Mouse (Mus musculus) CH12.LX (cell line): ENCODE data around the gene Pak2. TPM values are rescaled to one million over a fixed set of nuclear protein-coding genes. Genes with fewer than 3 reads are reported as not detected.

Source experiments
- DNase-seq: peaks from one replicate; pipeline ENCODE4 v3.0.0-alpha.2; 2013; ENCODE audit errors: extremely low read depth
- H3K27ac ChIP-seq: 2 replicates; pipeline ENCODE4 v1.5.1; 2012; ENCODE audit warnings: low read depth, mild to moderate bottlenecking, control low read depth, moderate library complexity; ENCODE audit not compliant: insufficient read depth
- H3K27me3 ChIP-seq: replicated peaks from 2 replicates; pipeline ENCODE3; 2012; ENCODE audit warnings: inconsistent platforms
- H3K36me3 ChIP-seq, 2 experiments: replicated peaks in 1 of 2; 2 replicates each; pipeline versions ENCODE3 to v1.6.1; 2012; ENCODE audit warnings: inconsistent platforms in 1 of 2, low read length in 1 of 2, mild to moderate bottlenecking in 1 of 2, mixed read lengths in 1 of 2, moderate library complexity in 1 of 2; ENCODE audit not compliant: control insufficient read depth in 1 of 2, insufficient read depth in 1 of 2
- H3K4me1 ChIP-seq, 2 experiments: 2 replicates each; pipeline ENCODE4 v1.6.1; 2012; ENCODE audit warnings: inconsistent platforms in 1 of 2, moderate library complexity in 1 of 2; ENCODE audit not compliant: insufficient read depth in 2 of 2, control insufficient read depth in 1 of 2
- H3K4me2 ChIP-seq: 2 replicates; pipeline ENCODE4 v1.6.1; 2012; ENCODE audit warnings: low read depth, mild to moderate bottlenecking, control low read depth; ENCODE audit not compliant: poor library complexity, insufficient read depth, severe bottlenecking
- H3K4me3 ChIP-seq, 3 experiments: fragments of 150-350 bp in 1 of 3; sonication (generic) in 1 of 3; replicated peaks in 1 of 3; 2 replicates each; pipeline versions ENCODE3 to v1.5.1; 2011 to 2012; ENCODE audit warnings: low read depth in 2 of 3, low read length in 2 of 3, mild to moderate bottlenecking in 2 of 3, moderate library complexity in 2 of 3, control low read depth in 1 of 3, improper control_type of control experiment in 1 of 3, inconsistent platforms in 1 of 3, mixed read lengths in 1 of 3; ENCODE audit not compliant: poor library complexity in 1 of 3
- H3K79me2 ChIP-seq: replicated peaks from 2 replicates; pipeline ENCODE4 v1.6.1; 2012; ENCODE audit warnings: mild to moderate bottlenecking, moderate library complexity; ENCODE audit not compliant: control insufficient read depth, poor library complexity, insufficient read depth, severe bottlenecking; ENCODE audit errors: extremely low read depth
- H3K9ac ChIP-seq: 2 replicates; pipeline ENCODE4 v1.6.1; 2012; ENCODE audit warnings: low read depth, mild to moderate bottlenecking, control low read depth, moderate library complexity; ENCODE audit not compliant: insufficient read depth
- H3K9me3 ChIP-seq: replicated peaks from 2 replicates; pipeline ENCODE3; 2012; ENCODE audit warnings: low read length, inconsistent platforms, mixed read lengths
- BHLHE40 ChIP-seq: IDR thresholded peaks from 2 replicates; pipeline ENCODE4 v1.6.1; 2011; ENCODE audit warnings: mild to moderate bottlenecking, low read depth, low read length, improper control_type of control experiment
- CTCF ChIP-seq, 2 experiments: IDR thresholded peaks in 1 of 2; conservative IDR thresholded peaks in 1 of 2; 2 replicates each; pipeline ENCODE4 v1.5.1; 2011 to 2012; ENCODE audit warnings: low read depth in 2 of 2, low read length in 2 of 2, improper control_type of control experiment in 1 of 2, inconsistent platforms in 1 of 2, mild to moderate bottlenecking in 1 of 2, moderate library complexity in 1 of 2
- ETS1 ChIP-seq: conservative IDR thresholded peaks from 2 replicates; pipeline ENCODE4 v1.6.1; 2012; ENCODE audit warnings: low read depth, mild to moderate bottlenecking, inconsistent platforms, low read length, improper control_type of control experiment, moderate library complexity
- GABPA ChIP-seq: IDR thresholded peaks from 2 replicates; pipeline ENCODE4 v1.6.1; 2012; ENCODE audit warnings: low read depth, low read length, improper control_type of control experiment, inconsistent platforms; ENCODE audit not compliant: insufficient replicate concordance
- IRF4 ChIP-seq: IDR thresholded peaks from 2 replicates; pipeline ENCODE4 v1.6.1; 2014; ENCODE audit warnings: low read depth, mild to moderate bottlenecking, inconsistent platforms, low read length, improper control_type of control experiment
- JUN ChIP-seq: IDR thresholded peaks from 2 replicates; pipeline ENCODE4 v1.6.1; 2011; ENCODE audit warnings: low read depth, mild to moderate bottlenecking, low read length, improper control_type of control experiment, moderate library complexity; ENCODE audit not compliant: insufficient read depth
- JUND ChIP-seq: conservative IDR thresholded peaks from 2 replicates; pipeline ENCODE4 v1.6.1; 2011; ENCODE audit warnings: low read depth, low read length, improper control_type of control experiment
- MAX ChIP-seq: IDR thresholded peaks from 2 replicates; pipeline ENCODE4 v1.6.1; 2011; ENCODE audit warnings: low read length, improper control_type of control experiment
- MEF2A ChIP-seq: IDR thresholded peaks from 2 replicates; pipeline ENCODE4 v1.6.1; 2014; ENCODE audit warnings: low read depth, mild to moderate bottlenecking, inconsistent platforms, low read length, improper control_type of control experiment, borderline replicate concordance
- NELFE ChIP-seq: IDR thresholded peaks from 2 replicates; pipeline ENCODE4 v1.6.1; 2011; ENCODE audit warnings: low read depth, low read length, improper control_type of control experiment
- POLR2A ChIP-seq: IDR thresholded peaks from 2 replicates; pipeline ENCODE4 v1.6.1; 2011; ENCODE audit warnings: low read depth, mild to moderate bottlenecking, improper control_type of control experiment, low read length
- POLR2AphosphoS2 ChIP-seq: IDR thresholded peaks from 2 replicates; pipeline ENCODE4 v1.6.1; 2011; ENCODE audit warnings: low read depth, low read length, improper control_type of control experiment
- RAD21 ChIP-seq: IDR thresholded peaks from 2 replicates; pipeline ENCODE4 v1.6.1; 2011; ENCODE audit warnings: low read depth, mild to moderate bottlenecking, low read length, improper control_type of control experiment, moderate library complexity
- TBP ChIP-seq: conservative IDR thresholded peaks from 2 replicates; pipeline ENCODE4 v1.6.1; 2011; ENCODE audit warnings: low read depth, low read length, improper control_type of control experiment
- USF1 ChIP-seq: IDR thresholded peaks from 2 replicates; pipeline ENCODE4 v1.6.1; 2014; ENCODE audit warnings: low read depth, mild to moderate bottlenecking, inconsistent platforms, low read length, improper control_type of control experiment
- ZKSCAN1 ChIP-seq: IDR thresholded peaks from 2 replicates; pipeline ENCODE4 v1.6.1; 2012; ENCODE audit warnings: low read depth, inconsistent platforms, low read length, improper control_type of control experiment, borderline replicate concordance
- ZMIZ1 ChIP-seq: IDR thresholded peaks from 2 replicates; pipeline ENCODE4 v1.6.1; 2012; ENCODE audit warnings: low read depth, mild to moderate bottlenecking, inconsistent platforms, low read length, improper control_type of control experiment
- dilution Hi-C: fragments of 300-500 bp; cut with MboI; formaldehyde crosslinking; loops from 2 replicates; pipeline ENCODE4 v1.14.3; 2020; ENCODE audit warnings: low sequenced_read_pairs; ENCODE audit not compliant: extremely low pct_unique_long_range_greater_than_20kb, extremely low pct_ligation_motif_present
- in situ Hi-C: fragments of 300-500 bp; cut with MboI; formaldehyde crosslinking; loops from 3 replicates; pipeline ENCODE4 v1.14.3; 2019; ENCODE audit warnings: low sequenced_read_pairs, low pct_ligation_motif_present, low pct_unique_long_range_greater_than_20kb, mixed read lengths
- polyA plus RNA-seq: library from polyadenylated mRNA; unstranded; fragments of >175 nt; gene quantifications from 2 replicates; pipeline ENCODE4 v1.2.1, GENCODE M21; 2012; ENCODE audit warnings: low read depth; ENCODE audit not compliant: insufficient read length
- total RNA-seq, 2 experiments: library from RNA; depleted of rRNA; stranded (reverse); fragments of 300-350 nt in 1 of 2; fragments of >200 nt in 1 of 2; gene quantifications; 2 replicates each; pipeline ENCODE4 v1.2.3; 2012 to 2014

Pak2 gene
- total and polyA plus RNA-seq, 3 experiments = 37.2 to 79.7 (median 73.1) TPM

DNA sequence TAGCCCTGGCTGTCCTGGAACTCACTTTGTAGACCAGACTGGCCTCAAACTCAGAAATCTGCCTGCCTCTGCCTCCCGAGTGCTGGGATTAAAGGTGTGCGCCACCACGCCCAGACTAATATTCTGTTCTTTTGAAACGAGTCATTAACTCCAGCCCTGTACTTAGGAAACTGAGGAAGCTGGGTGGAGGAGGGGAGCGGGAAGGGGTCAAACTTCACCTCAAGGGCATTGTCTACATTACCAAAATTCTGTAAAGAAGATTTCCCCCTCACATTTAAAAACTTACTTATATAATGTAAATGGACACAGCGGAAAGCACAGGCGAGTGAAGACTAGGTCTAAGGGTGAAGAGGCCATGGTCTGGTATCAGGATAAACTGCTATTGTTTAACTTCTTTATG lies 44.9 kb upstream of the Pak2 start:
- H3K9ac ChIP-seq = peak overlapping the region; percentile 21; the same call in 1 of the 2 replicates
- H3K4me3 ChIP-seq = peak overlapping the region in 1 of 3 experiments; percentile 23
- H3K4me2 ChIP-seq = peak overlapping the region; percentile 92
- in situ Hi-C loops = no loop called here
- DNase-seq = no peak
- no peaks in the 10 kb centered on the region for H3K27me3 ChIP-seq
- H3K27ac ChIP-seq = peak overlapping the region; percentile 79; the same call in 1 of the 2 replicates
- TF ChIP-seq NELFE = no peak
- TF ChIP-seq POLR2A = no peak
- no peak for TF ChIP-seq USF1
- no peak for TF ChIP-seq JUN
- TF ChIP-seq GABPA = no peak
- no peak for TF ChIP-seq RAD21
- no peak for TF ChIP-seq ETS1
- TF ChIP-seq ZMIZ1 = no peak
- no peak for TF ChIP-seq JUND
- no peak for TF ChIP-seq ZKSCAN1
- TF ChIP-seq BHLHE40 = no peak
- peaks cover 17 to 52% of the 10 kb centered on the region in 2 experiments for H3K4me1 ChIP-seq
- peaks cover 0 to 3% of the 10 kb centered on the region in 2 experiments for H3K36me3 ChIP-seq
- no peaks in the 10 kb centered on the region for H3K9me3 ChIP-seq
- dilution Hi-C loops = no loop called here
- H3K79me2 ChIP-seq = no peaks in the 10 kb centered on the region

DNA sequence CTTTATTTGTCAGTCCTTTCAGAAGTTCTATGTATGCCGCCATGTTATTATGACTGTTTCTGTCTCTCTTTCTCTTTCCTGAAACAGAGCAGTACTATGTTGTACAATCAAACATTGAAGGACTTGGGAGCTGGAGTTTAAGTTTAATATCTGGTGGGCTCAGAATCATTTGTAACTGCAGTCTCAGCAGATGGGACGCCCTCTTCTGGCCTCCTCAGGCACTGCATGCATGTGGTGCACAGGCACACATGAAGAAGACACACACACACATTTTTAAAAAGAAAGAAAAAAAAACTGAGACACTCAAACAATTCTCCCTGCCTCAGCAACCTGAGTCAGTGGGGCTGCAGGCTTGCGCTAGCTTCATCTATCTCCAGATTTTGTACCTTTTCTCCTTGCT lies 41.3 kb upstream of the Pak2 start:
- H3K79me2 ChIP-seq = no peaks in the 10 kb centered on the region
- H3K4me3 ChIP-seq = no peak overlapping the region
- H3K9me3 ChIP-seq = no peaks in the 10 kb centered on the region
- no peak overlapping the region for H3K9ac ChIP-seq
- H3K4me2 ChIP-seq = no peak overlapping the region
- no peak for DNase-seq
- H3K27me3 ChIP-seq = no peaks in the 10 kb centered on the region
- in situ Hi-C loops (no loop called here), dilution Hi-C loops (no loop called here)
- no peaks in the 10 kb centered on the region for H3K36me3 ChIP-seq
- H3K4me1 ChIP-seq = peaks cover 7 to 32% of the 10 kb centered on the region in 2 experiments
- no peak overlapping the region for H3K27ac ChIP-seq
- TF ChIP-seq CTCF (conservative IDR thresholded peaks at IDR 0.05 in 1 of 2, IDR thresholded peaks at IDR 0.05 in 1 of 2; ENCODE audit: low read depth in 2 of 2, low read length in 2 of 2) (peak in 1 of 2 experiments; percentile 11; a peak in 1 of 4 replicates), POLR2AphosphoS2 (no peak), ETS1 (no peak)

GRCm38 (mm10) chr16:32116186-32116585 lies 37.0 kb upstream of the Pak2 start:
- Histone ChIP-seq H3K79me2 (no peaks in the 10 kb centered on the region), H3K36me3 (no peaks in the 10 kb centered on the region), H3K9me3 (no peaks in the 10 kb centered on the region), H3K9ac (no peak overlapping the region), H3K4me3 (no peak overlapping the region), H3K27ac (no peak overlapping the region), H3K4me1 (peaks cover 4 to 42% of the 10 kb centered on the region in 2 experiments; a peak in 3 of 4 replicates), H3K27me3 (no peaks in the 10 kb centered on the region), H3K4me2 (no peak overlapping the region)
- DNase-seq = no peak
- dilution Hi-C loops = no loop called here
- TF ChIP-seq ZKSCAN1 (no peak), TBP (no peak), JUND (no peak), IRF4 (no peak), MEF2A (no peak), MAX (no peak), POLR2AphosphoS2 (no peak)
- in situ Hi-C loops = no loop called here
